Mouse (Mus musculus) thymus, adult 2 months (tissue): ENCODE results near the gene Rin2.

Source experiments
- CTCF ChIP-seq: fragments of 200-500 bp; IDR thresholded peaks from 2 replicates; pipeline ENCODE4 v1.5.1; 2012; ENCODE audit warnings: mild to moderate bottlenecking, control low read depth, low read length, moderate library complexity, borderline replicate concordance; ENCODE audit not compliant: control insufficient read depth, poor library complexity, insufficient read depth; ENCODE audit errors: extremely low read depth
- POLR2A ChIP-seq: fragments of 200-500 bp; IDR thresholded peaks from 2 replicates; pipeline ENCODE4 v1.6.1; 2012; ENCODE audit warnings: mild to moderate bottlenecking, low read length, control low read depth, moderate library complexity; ENCODE audit not compliant: control insufficient read depth, poor library complexity, insufficient read depth; ENCODE audit errors: extremely low read depth

GRCm38 (mm10) chr2:145670131-145670530, 4.9 kb upstream of the Rin2 start:
- TF ChIP-seq POLR2A (no peak), CTCF (no peak)
